Mouse (Mus musculus): ENCODE results near the gene Agxt. TPM values are rescaled to one million over a fixed set of nuclear protein-coding genes. Genes with fewer than 3 reads are reported as not detected.

Gene Agxt
- total RNA-seq, 2 experiments from 2014 or later = not detected

DNA sequence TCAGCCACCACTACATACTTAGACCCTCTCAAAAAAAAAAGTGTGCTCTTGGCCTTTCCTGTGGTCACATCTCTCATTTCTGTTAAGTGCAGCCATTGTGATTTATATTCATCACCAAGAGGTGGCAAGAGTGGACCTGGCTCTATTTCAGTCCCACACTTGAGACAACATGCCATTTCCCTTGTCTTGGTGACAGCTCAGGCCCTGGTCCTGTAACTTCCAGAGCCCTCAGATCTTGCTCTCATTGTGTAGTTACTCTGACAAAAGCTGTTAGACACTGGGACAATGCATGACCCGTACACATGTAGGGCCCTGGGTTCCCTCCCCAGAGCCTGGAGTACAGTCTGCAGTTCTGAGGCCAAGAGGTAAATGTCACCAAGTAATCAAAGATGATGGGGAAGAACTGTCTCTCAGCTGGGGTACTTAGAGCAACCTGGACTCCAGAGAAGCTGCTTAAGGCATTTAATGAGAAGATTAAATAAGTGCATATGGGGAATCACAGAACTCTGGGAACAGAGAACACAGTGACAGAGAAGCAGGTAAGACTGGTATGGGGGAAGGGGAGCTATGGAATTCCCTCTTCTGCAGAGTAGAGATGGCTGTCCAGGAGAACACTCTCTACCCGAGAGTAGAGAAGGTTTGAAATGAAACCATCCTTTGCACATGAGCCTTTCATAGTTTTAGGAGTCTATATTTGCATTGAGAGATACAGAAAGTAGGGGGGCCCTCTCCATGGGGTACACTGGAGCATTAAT, 16.0 kb downstream of the Agxt start:
- DNase-seq = no peak

DNA sequence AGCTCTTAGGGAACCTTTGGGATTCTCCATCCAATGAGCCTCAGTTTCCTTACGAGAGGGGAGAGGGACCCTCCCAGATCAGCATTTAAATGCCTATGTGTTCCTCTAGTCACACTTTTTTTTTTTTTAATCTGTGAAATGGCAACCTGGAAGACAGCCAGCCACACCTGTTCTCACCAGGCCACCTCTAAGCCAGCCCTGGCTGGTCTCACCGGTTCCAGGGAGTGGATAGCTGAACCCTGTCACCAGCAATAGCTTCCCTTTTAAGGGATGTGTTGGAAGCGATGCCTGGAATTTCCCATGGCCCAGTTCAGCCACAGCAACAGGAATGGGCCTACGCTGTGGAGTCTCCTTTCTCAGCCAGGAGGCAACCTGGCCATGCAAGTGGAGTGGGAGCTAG, 22.5 kb downstream of the Agxt start:
- DNase-seq = no peak

DNA sequence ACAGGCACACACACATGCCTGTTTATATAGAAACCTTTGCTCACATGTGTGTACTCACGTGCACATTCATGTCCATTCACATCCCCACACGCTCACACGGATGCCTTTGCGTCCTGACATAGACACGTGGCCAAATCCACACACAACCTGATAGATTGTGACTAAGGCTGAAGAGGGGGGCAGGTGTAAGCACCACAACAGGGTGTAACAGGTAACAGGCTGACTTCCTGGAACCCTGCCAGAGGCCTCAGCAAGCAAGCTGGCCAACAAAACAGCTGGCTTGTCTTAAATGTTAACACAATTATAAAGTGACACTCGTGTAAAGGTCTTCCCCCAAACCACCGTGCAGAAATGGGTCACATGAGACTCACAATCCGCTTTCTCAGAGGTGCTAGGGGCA, 23.9 kb downstream of the Agxt start:
- DNase-seq = no peak

DNA sequence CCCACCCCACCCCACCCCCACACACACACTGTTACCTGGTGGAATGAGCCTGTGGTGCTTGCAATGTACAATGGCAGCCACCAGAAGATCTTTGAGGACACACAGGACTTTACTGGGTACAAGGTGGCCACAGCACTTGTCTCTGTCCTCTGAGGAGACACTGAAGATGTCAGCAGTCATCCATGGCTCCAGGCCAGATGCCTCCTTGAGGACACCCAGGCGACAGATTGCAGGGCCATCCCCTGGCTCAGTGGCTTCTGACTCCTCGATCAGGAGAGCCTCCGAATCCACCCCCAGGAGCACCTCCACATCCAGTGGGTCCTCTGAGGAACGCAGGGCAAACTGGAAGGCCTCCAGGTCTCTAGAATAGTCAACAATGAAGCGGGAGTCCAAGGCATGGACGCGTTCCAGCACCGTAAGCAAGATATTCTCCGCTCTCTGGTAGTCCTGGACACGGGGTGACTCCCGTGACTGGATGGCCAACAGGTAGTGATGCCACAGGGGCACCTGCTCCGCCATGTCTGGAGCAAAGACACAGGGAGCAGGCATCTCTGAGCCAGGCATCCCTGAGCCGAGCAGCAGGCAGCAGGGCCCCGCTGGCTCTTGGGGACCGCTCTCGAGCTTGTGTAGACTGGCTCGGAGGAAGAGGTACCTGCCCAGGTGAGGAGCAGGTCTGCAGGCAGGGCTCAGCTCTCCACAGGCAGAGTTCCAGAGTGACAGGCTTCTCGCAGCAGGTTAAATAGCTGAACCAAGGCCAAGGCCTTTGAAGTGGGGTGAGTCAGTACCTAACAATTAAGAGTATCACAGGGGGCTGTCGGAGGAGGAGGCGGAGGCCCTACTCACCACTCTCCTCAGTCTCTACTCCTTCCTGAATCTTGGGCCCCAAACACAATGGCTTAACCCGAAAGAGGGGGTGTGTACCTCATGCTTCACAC, 24.8 kb downstream of the Agxt start:
- no peak for DNase-seq

DNA sequence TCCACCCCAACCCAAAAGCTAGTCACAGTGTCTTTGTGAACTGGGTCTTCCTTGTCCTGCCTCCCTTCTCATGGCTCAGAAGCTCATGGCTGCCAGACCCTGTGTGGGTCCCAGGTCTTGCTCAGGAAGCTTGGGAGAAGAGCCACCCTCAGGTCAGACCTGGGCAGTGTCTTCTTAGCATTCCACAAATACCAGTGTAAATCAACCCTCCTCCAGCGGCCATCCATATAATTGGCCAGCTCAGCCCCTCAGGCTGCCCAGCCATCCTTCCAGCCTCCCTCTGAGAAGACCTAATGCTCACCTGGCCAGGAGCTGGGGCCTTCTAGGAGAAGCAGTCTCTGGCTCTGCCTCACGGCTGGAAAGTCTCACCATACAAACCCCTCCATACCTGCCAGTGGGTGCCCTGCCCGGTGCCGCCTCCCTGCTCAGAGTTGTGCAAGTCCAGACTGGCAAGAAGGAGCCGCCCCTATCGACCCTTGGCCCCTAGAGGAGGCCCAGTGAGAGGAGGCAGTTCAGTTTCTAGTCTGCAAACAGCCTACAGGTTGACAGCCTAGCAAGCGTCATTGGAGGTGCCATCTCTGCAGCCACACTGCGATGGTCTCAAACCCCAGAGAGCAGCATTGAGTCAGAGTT, 25.6 kb downstream of the Agxt start, which contains the start of gene 2310007B03Rik:
2310007B03Rik (minus strand) TSS at position 448 of the 633 bp plus-strand sequence.
- no peak for DNase-seq

DNA sequence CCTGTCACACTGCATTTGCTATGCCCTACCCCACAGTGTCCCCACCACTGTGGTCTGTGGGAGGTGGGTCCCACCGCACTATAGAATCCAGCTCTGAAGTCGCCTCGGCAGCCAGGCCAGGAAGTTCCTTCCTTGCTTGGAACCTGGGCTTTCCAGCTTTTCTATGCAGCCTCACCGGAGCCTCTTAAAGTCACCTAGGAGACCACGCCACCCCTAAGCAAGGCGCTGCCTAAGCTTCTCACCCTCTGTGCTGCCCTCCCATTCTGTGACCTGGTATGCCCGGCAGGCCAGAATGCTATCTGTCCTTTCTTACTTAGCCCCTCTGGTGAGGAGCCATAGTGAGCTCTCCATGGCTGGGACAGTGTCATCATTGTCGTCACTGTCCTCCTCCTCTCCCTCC, 26.3 kb downstream of the Agxt start:
- DNase-seq = no peak

DNA sequence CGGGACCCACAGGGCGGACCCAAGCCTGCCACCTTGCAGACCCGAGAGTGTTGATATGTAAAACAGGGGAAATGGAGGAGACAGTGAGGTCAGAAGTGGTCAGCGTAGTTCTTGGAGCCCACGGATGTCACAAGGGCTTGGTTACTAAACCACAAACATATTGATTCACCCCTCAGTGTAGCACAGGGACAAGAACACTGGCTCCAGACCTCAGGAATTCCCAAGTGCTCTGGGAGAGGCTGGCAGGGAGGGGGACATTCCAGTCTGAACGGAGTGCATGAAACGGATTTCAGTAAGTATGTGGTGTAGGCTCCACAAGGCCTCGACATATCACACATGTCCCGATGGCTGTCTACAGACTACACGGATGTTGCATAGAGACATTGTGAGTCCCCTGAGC, 26.9 kb downstream of the Agxt start:
- no peak for DNase-seq

DNA sequence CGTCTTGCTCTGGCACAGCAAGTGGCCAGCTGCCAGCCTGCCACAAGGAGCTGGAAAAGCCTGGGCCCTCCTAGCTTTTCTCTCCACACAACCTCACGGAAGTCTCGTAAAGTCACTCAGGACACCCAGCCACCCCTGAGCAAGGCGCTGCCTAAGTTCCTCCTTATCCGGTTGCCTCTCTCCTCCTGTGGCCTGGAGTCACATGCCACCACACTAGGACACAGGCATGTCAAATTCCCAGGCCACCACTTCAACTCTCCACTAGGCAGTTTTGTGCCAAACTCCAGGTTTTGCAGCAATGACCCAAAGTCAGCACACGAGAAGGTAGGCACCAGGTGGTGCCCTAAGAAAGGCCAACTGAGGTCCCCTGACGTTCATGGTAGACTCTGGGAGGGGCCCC, 27.5 kb downstream of the Agxt start:
- DNase-seq = no peak

DNA sequence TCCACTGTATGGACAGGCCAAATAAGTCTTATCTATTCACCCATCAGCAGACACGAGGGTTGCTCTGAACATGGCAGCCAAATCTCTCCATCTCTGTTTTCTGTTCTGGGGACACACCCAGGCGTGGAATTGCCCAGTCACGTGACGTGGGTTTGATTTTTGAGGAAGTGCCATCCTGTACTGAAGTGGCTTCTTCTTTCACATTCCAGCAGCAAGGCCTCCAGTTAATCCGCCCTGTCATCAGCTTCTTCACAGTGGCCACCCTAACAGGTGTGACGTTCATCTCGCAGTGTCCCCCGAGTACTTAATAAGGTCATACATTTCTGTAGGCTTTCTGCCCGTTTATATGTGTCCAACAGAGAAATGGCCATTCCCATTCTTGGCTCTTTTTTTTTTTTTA, 30.4 kb downstream of the Agxt start:
- no peak for DNase-seq

DNA sequence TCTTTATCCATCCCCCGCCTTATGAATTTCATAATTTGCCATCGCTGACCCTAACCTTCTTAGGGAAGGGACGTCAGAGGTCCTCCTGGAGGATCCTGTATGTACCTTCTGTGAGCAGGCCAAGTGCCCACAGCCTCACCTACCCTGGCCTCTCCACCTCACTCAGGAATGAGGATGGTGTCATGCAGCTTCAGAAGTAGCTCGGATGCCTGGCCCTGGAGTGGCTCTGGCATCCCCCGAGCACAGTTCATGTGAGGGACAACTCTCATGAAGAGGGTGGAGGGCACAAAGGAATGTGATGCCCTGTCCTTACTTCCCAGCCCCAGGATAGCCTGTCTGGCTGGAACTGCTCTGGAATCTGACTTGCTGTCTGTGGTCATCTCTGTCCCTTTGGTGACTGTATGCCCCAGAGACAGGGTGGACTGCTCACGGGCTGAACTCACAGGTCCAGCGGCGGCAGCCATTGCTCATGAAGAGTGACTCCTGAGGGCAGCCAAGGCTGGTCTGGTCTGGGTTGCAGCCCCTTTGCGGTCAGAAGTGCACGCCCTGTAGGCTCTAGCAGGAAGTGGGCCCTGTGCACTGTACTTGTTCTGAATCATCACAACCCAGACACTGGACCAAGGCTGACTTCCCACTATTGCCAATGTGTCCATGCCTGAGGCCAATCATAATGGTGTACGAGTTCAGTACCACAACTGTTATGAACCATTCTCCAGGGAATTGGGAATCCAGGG, 31.5 kb downstream of the Agxt start:
- DNase-seq = no peak

DNA sequence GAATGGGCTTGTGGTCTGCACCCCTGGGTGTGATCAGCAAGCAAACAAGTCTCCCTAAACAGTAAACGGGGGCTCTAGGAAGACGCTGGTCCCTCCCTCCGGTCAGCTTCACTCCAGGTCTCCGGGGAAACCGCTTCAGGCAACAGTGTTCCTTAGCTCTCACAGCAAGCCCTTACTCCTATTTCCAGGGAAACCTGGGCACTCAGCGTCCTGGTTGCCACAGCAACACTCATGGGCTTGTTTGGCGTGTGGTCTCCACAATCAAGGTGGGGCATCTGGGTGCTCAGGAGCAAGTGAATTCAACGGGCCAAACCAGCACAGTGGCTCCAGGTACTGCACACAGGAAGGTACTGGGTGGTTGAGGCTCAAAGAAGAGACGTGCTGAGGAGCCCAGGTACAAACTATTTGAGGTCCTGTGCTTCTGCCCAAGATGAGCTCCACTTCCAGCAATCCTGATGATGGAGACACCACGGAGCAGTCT, 33.3 kb downstream of the Agxt start, which contains the start of gene Crocc2:
Crocc2 (plus strand) TSS at position 431 of the 481 bp plus-strand sequence.
- no peak for DNase-seq

DNA sequence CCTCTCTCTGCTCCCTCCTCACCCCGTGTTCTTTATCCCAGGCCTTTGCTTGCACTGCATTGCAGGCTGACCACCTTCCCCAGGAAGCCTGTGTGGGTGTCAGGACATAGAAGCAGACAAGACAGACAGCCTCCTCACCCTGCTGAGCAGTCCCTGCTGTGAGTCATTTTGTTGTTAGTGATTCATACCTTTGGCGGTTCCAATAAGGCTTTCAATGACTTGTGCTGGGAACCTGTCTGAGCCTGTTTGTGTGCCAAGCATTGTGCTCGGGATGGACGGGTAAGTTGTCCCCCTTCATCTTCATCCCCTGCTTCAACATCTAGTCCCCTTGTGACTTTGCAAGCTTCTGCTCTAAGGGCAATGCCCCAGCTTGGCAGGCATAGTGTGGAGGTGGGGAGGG, 38.6 kb downstream of the Agxt start:
- no peak for DNase-seq

DNA sequence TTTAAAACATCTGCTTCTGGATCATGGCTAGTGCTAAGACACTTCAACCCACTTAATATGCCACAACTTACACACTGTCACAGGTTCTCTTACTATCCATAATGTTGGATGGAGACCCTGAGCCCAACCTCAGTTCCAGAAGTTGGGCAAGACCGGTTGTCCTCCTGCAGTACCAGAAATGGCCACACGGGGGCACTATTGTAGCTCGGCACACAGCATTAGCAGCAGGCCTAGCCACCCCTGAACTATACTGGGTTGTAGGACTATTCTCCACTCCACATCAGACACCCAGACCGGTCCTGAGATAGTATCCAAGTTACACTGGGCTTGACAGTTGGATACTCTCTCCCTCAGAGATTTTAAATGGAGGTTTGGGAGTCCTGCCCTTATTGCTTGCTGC, 39.4 kb downstream of the Agxt start:
- peak; percentile 35 for DNase-seq

DNA sequence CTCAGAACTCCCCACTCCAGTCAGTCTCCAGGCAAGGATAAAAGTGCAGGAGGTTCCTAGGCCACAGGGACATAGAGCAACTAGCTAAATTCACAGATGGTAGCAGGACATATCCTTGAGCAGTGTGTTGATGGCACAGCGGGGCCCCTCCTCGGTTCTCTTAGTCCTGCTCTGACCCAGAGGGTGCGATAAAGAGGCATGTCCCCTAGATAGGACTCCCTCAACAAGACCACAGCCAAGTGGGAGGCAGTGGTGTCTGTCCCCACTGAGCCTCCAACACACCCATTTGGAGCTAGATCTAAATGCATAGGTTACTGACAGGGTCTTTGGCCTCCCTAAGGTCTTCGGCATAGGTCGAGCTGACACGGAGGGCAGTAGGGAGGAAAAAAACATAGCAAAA, 40.8 kb downstream of the Agxt start:
- DNase-seq = no peak

DNA sequence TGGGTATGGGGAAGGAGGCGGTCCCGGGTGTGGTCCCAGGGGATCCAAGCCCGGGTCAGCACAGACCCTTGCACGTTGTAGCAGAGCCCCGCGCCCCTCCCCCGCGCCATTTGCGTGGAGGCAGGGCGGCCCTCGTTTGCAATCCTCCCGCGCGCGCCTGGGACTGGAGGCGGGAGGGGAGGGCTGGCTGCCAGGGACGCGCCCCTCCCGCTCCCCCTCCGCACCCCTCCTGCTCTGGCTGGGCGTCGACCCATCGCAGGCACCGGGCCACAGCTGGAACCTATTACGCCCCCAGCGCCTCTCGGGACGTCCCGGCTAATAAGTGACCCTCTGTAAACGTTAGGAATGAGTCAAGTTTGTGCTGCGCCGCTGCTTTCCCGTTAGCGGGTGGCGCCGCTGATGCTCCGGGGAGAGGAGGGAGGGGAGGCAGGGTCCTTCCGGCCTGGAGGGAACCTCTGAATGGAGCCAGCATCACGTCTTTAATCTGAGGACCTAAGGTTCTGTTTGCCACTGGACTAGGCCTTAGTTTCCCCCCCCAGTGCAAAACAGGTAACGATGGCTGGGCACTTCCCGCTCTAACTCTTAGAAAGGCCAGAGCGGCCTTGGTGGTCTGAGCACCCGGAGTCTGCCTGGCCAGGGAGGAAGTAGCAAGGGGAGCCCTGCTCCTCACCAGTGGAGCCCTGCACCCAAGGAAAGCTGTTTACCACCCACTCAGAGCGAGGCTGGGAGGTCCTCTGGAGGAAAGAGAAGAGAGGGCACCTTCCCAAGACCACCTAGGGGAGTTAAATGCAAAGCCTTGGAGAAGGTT, 41.7 kb downstream of the Agxt start:
- DNase-seq = peak; percentile 71

DNA sequence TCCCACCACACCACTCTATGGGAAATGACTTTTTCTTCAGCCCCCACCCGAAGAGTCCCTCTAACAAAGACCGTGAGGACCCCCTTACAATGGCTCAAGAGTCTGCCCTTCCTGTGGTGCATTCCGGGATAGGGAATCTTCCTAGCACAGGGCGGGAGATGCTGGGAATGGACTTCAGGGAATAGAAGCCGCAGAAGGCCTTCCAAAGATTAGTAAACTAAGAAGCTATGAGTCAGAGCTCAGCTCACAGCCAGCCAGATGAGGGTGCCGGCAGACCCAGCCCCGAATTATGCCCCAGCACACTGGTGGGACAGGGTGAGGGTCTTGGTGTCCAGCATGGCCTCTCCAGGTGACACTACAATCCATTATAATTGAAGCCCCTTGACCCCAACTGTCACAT, 47.2 kb downstream of the Agxt start:
- DNase-seq = no peak

DNA sequence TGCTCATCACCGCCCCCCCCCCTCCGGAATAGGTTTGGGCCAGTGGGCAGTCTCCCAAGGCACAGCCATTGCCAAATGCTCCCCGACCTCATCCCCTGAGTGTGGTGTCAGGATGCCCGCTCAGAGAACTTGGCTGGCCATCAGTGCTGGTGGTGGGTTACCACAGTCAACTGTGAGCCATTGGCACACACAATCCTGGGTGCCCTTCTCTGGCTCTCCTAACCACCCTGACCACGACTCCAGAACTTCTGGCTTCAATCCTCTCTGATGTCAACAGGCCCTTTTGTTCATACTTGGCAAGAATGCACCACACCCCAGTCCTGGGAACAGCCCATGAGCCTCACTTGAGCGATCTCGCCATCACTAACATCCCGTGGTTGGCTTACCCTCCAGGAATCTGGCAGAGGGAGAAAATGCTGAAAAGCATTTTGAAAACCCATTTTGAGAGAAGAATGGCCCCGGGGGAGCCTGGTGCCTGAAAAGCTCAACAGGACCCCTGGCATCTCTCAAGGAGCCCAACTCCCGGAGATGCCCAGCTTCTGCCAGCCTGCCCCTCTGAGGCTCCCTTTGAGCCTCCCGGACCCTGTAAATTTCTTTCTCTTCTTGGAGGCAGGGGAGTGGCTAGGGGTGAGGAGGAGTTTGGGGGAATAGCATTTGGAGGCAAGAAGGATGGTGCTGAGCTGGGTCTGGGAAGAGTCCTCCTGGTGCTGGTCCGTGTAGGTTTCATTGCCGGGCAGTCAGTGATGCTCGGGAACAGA, 49.2 kb downstream of the Agxt start:
- DNase-seq = no peak

DNA sequence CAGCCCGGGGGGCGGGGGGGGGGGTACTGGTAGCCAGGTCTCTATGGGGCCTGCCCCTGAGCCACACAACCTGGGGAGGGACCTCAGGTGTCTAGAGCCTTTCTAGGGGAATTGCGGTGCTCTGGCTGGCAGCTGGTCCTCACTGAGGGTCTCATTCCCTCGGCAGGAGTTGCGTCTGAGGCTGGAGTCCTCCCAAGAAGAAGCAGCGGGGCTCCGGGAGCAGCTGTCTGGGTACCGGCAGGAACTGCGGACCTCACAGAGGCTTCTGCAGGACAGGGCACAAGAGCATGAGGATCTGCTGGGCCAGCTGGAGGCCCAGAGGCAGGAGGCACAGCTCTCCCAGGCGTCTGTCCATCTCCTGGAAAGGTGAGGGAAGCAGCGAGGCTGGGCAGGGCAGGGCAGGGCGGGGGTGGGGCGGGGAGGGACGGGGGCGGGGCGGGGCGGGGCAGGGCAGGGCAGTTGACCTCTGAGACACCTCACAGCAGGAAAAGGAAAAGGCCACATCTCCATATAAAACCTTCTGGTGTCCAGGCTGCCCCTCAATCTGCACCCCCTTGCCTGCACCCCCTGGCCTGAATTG, 55.8 kb downstream of the Agxt start:
- no peak for DNase-seq

DNA sequence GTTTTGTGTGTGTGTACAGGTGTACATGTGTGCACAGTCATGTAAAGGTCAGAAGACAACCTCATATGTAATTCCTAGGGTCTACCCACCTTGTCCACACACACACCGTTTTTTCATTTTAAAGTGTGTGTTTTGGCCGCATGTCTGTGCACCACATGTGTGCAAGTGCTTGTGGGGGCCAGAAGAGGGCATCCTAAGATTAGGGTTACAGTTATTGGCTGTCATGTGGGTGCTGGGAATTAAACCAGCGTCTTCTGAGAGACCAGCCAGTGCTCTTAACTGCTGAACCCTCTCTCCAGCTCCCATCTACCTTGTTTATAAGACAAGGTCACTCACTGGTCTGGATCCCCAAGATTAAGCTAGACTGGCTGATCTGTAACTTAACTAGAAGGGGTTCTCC, 59.9 kb downstream of the Agxt start:
- no peak for DNase-seq

All from gastrocnemius, postnatal 25 days (tissue).